Mouse (Mus musculus) right cerebral cortex, postnatal 36 days (tissue): ENCODE measurements at regions not wholly inside any gene's neighbourhood (a gene's known extent, or its start where the extent isn't known, plus 50 kb on each side); places are given as distances from the start of the nearest gene placed in this dataset.
"Not testable (repeated sequence)": the region's sequence is repeated elsewhere in the genome, so short reads cannot be mapped to it uniquely, and the experiment has no call there.

Source experiments
- DNase-seq, 2 experiments: peaks; one replicate each; pipeline ENCODE4 v3.0.0; 2022; ENCODE audit warnings: low spot score in 2 of 2, mixed read lengths in 1 of 2

GRCm38 (mm10) chr9:113095421-113095820, 612.6 kb downstream of the Pdcd6ip start:
- not testable (repeated sequence) for DNase-seq

GRCm38 (mm10) chr9:113093863-113094390, 614.1 kb downstream of the Pdcd6ip start:
- DNase-seq = no peak

GRCm38 (mm10) chr9:113091881-113092280, 616.2 kb downstream of the Pdcd6ip start:
- DNase-seq = no peak

GRCm38 (mm10) chr9:113087786-113088185, 620.3 kb downstream of the Pdcd6ip start:
- peak; percentile 22 to 34 for DNase-seq

DNA sequence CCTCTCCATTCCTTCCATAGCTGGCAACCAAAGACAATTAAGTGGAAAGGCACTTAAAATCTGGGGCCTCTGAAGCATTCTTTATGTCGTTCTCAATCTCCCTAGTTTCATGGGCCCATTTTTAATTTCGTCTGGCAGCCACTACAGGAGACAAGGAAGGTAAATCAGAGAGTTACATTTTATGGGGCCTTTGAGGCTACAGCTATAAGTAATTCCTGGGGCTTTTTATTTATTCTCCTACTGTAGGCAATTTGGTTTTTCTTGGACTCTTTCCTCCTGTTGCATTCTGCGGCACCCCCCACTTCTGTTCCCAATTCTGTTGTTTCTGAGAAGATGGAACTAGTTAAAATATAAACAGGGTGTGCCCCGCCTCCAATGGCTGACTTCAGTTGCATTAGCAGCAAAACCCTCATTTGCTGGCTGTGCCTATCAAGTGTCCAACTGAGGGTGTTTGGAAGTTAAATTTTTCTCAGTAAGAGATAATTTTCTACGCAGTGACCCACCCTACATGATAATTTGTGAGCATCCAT, 622.7 kb downstream of the Pdcd6ip start:
- no peak for DNase-seq

DNA sequence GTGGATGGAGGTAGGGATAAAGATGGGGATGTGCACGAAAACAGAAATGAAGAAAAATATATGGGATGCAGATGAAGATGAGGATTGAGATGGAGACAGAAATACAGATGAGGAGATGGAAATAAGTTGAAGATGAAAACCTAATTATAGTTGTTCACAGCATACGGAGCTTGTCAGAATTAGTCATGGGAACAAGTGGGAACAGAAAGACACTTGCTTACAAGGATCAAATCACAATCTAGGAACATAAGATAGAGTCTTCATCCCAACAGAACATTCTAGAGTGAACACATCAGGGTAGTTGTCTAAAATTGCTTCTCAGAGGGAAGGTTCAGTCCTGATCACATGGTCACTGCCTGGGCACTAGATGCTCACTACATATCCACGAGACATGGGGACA, 633.2 kb downstream of the Pdcd6ip start:
- DNase-seq = no peak

GRCm38 (mm10) chr9:113057415-113057814, 650.6 kb downstream of the Pdcd6ip start:
- DNase-seq = no peak

GRCm38 (mm10) chr9:113044556-113045178, 663.4 kb downstream of the Pdcd6ip start:
- DNase-seq = no peak

GRCm38 (mm10) chr9:113040885-113041284, 667.2 kb downstream of the Pdcd6ip start:
- no peak for DNase-seq

DNA sequence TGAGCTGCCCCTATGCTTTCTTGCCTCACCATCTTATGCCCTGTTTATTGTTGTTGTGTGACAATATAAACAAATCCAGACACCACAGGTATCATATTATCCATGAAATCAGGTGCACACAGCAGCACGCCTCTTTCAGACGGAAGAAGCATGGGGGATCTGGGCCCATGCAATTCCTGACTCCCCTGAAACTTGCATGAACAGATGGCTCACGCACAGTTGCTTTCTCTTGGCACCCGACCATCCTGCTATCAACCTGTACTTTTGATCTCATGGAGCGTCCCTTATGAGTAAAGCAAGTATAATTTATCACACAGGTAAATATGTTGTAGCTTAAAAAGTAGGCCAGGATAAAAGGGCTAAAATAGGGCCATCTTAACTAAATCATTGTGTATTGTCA, 674.1 kb downstream of the Pdcd6ip start:
- DNase-seq = no peak

GRCm38 (mm10) chr9:113029091-113029490, 679.0 kb downstream of the Pdcd6ip start:
- no peak for DNase-seq

GRCm38 (mm10) chr9:113026904-113027193, 681.2 kb downstream of the Pdcd6ip start:
- peak in 1 of 2 experiments; percentile 36 for DNase-seq

DNA sequence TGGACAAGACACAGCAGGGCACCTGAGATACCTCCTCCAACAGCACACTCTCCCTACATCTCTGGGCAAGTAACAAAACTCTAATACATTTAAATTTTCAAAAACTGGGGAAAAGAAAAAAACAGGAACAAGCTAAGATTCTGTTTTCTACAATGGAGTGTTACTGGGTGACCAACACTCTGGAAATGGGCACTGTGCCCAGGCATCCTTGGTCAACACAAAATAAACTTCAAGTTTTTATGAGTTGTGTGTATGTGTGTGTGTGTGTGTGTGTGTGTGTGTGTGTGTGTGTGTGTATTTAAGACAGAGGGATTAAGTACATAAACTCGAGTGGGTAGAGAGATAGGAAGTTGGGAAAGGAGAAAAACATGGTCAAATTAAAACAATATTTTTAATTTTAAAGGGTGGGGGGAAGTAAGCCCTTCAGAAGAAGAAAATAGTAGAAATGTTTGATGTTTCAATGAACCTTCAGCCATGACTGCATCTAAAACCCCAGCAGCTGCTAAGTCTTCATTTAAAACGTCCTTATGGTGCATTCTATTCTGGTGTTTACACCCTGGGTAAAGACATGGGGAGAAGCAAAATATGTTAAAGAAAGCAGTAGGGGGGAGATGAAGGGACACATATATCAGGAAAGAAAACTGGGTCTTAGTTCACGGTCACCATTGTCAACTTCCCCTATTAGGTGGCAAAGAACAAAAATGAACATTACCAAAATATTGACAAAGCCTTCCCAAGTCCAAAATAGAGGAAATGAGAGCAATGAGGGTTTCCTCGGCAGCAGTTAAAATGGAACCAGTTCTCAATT, 681.8 kb downstream of the Pdcd6ip start:
- DNase-seq = no peak

GRCm38 (mm10) chr9:113021866-113022645, 686.0 kb downstream of the Pdcd6ip start:
- no peak for DNase-seq

- no peak for DNase-seq
Observed at GRCm38 (mm10) chr9:113019576-113019975, 688.5 kb downstream of the Pdcd6ip start.

DNA sequence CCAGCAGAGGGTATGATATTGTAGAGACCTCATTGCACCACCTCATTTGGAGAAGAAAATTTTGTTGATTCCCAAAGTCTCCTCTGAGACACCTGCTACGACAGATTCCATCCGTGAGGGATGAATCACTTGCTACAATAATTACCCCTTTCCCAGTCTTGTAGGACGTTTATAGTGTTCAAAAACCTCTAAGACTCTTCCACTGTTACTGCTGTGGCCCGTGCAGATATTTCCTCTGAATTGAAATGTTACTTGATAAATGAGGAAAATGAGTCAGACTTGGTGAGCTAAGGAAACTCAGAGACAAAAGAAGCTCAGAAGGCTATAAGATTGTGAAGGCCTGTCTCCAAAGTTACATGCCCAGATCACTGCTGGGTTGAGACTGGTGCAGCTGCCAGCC, 700.0 kb downstream of the Pdcd6ip start:
- no peak for DNase-seq

DNA sequence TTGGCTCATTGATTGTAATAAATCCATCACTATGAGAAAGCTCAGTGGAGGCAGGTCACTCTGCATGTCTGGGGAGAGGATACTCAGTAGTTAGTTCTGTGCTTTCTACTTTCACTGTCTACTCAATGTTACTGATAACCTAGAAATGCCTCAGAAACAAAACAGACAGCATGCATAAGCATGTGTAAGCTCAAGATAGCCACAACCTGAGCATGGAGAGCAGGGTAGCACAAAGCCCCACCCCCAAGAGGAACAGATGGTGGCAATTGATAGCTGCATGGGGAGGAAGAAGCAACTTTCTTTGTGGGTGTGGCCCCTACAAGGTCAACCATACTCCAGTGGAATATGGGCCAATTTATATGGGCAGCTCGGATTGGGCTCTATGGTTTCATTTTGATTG, 711.9 kb downstream of the Pdcd6ip start:
- no peak for DNase-seq

DNA sequence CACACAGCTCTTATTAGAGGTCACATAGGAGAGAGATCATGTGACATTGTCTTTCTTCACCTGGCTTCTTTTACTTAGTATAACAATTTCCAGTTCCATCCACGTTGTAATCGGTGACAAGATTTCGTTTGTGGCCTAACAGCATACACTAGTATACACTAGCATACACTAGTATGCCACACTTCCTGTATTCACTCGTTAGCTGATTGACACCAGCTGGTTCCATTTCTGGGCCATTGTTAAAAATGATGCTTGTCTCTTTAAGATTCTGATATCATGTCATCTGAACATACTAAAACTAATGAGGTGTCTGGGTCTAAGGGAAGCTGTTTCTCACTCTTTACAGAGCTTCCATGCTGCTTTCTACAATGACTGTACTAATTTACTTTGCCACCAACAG, 713.3 kb downstream of the Pdcd6ip start:
- no peak for DNase-seq

GRCm38 (mm10) chr9:112993627-112994026, 714.4 kb downstream of the Pdcd6ip start:
- DNase-seq = no peak

DNA sequence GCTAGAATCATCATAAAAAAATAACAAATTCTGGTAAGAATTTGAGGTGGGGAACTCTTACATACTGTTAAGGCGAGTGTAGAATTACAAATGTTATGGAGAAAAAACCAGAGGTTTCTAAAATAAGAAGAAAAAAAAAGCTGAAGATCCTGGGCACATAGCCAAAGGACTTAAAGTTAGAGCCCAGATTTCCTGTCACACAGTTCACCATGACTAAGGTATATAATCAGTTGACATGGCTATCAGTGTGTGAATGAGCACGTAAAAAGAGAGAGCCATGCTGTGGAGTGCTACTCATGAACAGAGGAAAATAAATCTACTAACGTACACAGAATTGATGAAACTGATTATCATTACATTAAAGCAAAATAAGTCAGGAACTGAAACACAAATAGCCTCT, 715.1 kb downstream of the Pdcd6ip start:
- no peak for DNase-seq

- DNase-seq = no peak
Observed at GRCm38 (mm10) chr9:112983353-112983752, 724.7 kb downstream of the Pdcd6ip start.

GRCm38 (mm10) chr9:112951567-112951966, 715.8 kb upstream of the Arpp21 start:
- DNase-seq = no peak
